Mouse (Mus musculus): Measurements from ENCODE around the gene Fmnl3.

The Fmnl3 gene

DNA sequence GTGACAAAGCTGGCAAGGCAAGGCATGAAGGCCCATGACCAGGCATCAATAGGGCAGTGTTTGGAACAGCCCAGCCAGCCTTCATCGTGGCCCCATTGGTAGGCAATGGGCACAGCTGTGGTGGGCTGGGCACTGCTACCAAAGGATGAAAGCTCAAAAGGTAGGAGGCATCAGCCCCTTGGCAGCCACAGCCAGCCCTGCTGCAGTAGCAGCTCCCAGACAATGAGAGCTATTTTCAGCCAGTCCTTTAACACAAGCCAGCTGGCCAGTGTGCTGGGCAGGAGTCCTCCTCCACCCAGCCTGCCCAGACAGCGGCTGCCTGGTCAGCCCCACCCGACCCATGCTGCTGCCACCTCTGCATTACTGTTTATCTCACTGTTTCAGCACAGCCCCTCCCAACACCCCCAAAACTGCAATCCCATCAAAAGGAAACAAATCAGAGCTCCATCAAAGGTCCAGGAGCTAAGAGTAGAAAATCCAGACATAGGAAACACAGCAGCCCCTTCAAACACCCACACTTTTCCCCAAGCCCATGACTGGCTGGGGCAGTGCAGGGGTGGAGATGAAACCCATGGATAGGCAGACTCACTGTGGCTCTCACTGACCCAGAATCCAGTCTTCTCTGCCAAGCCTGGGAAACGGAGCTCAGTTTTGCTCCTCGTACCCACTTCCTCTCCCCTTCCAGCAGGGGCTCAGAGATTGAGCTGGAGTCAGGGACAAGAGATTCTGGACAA lies 26.7 kb downstream of the Fmnl3 start:
- DNase-seq (ENCODE audit: low spot score) = no peak

DNA sequence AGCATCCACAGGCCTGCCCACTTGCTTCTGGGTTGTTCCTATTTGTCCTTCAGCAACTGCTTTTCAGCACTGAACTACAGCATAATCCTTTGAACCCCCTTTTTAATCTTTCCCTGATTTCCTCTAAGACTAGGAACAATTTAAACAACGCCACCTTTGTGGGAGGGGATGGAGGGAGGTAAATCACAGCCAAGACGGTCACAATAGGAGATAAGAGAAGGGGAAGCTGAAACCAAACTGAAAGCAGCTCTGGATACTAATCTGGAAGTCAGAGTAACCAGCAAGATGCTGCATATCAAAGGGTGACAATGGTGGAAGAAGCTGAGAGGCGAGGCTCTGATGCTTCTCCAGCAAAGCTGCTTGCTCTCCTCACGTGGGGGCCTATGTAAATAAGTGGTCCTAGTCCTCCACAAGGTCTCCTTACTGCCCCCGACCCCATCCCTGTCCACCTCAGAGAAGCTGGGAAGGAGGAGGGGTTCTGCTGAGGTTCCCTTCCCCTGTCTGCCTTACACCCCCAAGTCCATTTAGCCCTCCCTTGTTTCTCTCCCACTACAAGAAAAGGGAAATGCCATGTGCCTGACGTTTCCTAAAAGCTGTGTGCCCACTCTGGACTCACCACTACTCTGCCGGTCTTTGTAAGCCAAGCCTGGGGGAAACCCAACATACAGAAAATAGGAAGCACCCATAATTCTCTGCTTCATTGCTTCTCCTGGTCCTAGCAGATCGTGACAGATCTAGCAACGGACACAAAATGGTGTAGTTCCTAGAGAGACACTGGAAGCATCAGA lies 27.9 kb downstream of the Fmnl3 start:
- no peak for DNase-seq (ENCODE audit: low spot score)

- DNase-seq (ENCODE audit: low spot score) = no peak
Measured at GRCm38 (mm10) chr15:99341102-99341501, 29.2 kb downstream of the Fmnl3 start.

GRCm38 (mm10) chr15:99339669-99340068 lies 30.6 kb downstream of the Fmnl3 start:
- no peak for DNase-seq (ENCODE audit: low spot score)

- DNase-seq (ENCODE audit: low spot score) = no peak
Measured at GRCm38 (mm10) chr15:99338916-99339315, 31.4 kb downstream of the Fmnl3 start.

DNA sequence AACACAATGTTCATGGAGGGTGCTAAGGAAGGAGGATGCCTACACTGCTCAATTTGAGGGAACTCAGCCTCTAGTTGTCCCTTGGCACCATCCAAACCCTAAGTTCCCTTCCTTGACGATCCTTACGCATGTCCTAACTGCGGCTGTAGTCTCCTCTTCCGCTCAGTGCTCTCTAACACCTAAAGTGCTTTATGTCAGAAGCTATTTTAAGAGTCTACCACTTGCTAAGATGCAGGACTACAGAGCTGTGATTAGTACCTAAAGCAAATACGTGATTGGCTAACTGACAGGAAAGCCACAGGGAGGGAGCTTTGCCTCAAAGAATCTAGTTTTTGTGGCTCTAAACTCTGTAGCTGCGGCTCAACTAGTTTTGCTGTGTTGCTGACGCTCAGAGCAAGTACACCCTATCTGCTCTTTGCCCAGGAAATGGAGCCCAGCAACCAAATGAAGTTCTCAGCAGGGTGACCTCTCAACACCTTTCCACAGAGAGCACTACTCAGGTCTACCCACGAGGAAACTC lies 34.4 kb downstream of the Fmnl3 start:
- no peak for DNase-seq (ENCODE audit: low spot score)

- no peak for DNase-seq (ENCODE audit: low spot score)
Measured at GRCm38 (mm10) chr15:99334500-99334899, 35.8 kb downstream of the Fmnl3 start.

DNA sequence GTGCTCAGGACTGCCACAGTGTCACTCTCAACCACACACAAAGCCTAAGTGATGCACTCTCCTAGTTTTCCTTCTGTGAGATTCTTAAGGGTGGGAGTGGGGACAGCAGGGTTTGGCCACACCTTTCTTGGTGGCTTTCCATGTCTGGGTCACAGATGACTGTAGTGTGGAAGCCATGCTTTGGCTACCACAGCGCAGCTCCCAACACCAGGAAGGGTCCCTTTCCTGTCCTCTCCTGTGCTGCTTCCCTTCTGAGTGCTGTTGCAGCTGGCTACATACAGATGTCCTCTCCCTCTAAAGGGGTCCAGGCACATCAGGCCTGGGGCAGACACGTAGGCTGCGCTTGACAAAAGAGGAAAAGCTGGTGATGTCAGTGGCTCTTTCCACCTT lies 36.6 kb downstream of the Fmnl3 start:
- DNase-seq (ENCODE audit: low spot score) = no peak

GRCm38 (mm10) chr15:99332921-99333675 lies 37.2 kb downstream of the Fmnl3 start:
- DNase-seq (ENCODE audit: low spot score) = peak; percentile 11

DNA sequence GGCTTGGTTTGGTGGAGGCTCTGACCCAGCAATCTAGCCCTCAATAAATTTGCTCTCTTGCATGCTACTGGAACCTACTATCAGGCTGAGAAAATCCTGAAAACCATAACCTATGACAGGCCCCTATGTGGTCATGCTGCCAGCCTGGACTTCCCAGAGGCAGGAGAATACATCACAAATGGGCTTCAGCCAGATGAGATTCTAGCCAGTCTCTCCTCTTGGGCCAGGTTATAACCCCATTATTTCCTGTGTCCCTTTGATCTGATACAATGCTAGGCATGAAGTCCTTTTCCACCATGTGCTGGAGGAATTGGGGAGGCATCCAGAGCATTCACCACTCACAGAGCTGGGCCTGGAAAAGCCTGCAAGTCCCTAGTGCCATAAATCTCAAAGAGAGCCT lies 38.2 kb downstream of the Fmnl3 start:
- DNase-seq (ENCODE audit: low spot score) = no peak

- no peak for DNase-seq (ENCODE audit: low spot score)
Measured at GRCm38 (mm10) chr15:99331341-99331740, 38.9 kb downstream of the Fmnl3 start.

GRCm38 (mm10) chr15:99330324-99330723 lies 40.0 kb downstream of the Fmnl3 start:
- DNase-seq (ENCODE audit: low spot score) = no peak

- no peak for DNase-seq (ENCODE audit: low spot score)
Measured at GRCm38 (mm10) chr15:99328011-99328410, 42.3 kb downstream of the Fmnl3 start.

DNA sequence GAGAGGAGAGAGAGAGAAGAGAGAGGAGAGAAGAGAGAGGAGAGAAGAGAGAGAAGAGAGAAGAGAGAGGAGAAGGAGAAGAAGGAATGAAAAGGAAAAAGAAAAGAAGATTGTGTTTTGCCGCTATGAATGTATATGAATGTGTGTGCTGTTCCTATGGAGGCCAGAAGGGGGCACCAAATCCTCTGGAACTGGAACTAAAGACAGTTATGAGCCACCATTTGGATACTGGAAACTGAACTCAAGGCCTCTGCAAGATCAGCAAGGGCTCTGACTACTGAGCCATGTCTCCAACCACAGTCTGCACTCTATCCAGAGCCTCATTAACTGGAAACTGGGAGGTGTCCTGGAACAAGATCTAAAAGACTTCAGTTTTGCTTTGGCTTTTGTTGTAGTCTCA lies 43.3 kb downstream of the Fmnl3 start:
- DNase-seq (ENCODE audit: low spot score) = peak; percentile 42

- no peak for DNase-seq (ENCODE audit: low spot score)
Measured at GRCm38 (mm10) chr15:99326407-99326806, 43.9 kb downstream of the Fmnl3 start.

DNA sequence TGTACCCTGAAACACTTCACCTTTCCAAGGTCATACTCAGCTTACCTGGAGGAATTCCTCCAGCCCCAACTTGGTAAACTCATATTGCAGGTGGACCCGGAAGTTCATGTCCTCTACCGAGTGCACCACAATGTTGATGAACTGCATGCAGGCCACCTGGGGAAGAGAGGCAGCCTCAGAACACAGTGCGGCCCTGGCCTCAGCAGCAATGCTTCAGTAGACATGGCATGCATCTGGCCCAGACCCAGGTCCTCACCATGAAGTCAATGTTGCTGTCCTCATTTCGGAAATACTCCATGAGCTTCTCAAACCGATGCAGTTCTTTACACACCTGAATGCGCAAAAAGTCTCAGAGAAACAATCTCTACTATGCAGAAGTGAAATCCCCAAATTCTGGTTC lies 44.7 kb downstream of the Fmnl3 start:
- DNase-seq (ENCODE audit: low spot score) = no peak

- DNase-seq (ENCODE audit: low spot score) = no peak
Measured at GRCm38 (mm10) chr15:99324151-99324550, 46.1 kb downstream of the Fmnl3 start.

- no peak for DNase-seq (ENCODE audit: low spot score)
Measured at GRCm38 (mm10) chr15:99320978-99321377, 49.3 kb downstream of the Fmnl3 start.

DNA sequence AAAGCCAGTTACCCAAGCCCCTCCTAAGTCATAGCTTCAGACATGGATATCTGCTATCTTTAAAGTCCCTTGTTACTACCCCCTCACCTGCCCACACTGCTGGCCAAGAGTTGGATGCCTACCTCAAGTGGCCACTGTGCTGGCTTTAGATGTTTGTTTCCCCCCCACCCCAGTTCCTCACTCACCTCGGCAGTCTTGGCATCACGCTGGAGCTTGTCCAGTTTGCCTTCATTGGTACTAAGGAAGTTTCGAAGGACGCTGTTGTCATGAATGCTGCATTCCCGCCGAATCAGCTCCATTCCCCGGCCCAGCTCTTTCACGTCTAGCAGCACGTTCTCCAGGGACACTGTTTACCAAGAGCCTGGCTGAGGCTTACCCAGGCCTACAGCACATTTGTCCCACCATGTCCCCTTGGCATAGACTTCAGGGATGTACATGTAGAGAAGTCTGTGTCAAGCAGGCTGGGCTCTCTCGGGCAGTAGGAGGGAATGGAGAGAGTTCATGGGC lies 50.1 kb downstream of the Fmnl3 start:
- no peak for DNase-seq (ENCODE audit: low spot score)

DNA sequence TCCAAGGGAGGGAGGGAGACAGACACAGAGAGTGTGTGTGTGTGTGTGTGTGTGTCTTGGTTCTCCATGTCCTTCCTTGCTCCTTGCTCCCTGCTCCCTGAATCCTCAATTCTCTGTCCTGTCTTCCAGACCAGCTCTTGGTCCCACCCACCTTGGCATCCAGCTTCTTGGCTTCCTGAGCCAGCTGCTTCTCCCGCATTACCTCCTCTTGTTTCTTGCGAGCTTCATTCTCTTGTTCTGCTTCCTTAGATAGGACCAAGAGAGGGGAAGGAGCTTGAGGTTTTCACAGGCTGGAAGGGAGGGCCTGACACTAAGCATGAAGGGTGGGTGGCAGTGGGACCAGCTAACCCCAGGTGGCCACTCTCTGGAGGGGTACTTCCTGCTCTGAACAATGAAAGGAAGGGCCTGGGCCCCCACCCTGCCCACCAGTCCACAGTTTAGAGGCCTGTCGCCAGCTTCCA lies 50.8 kb downstream of the Fmnl3 start:
- no peak for DNase-seq (ENCODE audit: low spot score)

DNA sequence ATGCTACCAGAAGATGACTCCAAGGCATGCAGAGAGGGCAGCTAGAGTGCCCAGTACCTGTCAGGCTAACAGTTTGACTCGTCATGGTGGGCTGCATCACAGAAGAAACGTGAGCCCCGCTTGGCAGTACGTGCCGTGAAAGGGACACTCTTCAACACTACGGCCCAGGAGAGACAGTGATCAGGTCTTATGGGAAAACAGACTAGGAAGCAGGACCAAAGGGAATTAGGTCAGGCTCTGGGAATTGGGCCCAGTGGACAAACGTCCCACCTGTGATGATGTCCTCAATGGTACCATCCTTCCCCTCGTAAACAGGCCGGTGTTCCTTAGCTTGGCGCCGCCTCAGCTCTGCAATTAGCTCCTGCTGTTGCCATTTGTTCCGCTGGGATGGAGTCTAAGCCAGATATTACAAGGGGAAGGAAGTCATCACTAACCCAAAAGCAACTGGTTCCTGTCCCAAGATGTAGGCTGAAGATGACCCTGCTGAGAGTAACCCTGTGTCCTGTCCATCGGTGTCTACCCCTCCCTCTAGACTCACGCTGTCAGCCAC lies 51.3 kb downstream of the Fmnl3 start:
- DNase-seq (ENCODE audit: low spot score) = no peak

GRCm38 (mm10) chr15:99318071-99318470 lies 52.2 kb downstream of the Fmnl3 start:
- no peak for DNase-seq (ENCODE audit: low spot score)
